Mouse (Mus musculus) frontal cortex, postnatal 25 days (tissue): ENCODE data around the gene Rnf145.
A peak's percentile ranks its signal among the peaks of the same experiment; 100 is the strongest.

Source experiments
- DNase-seq, 2 experiments: peaks; one replicate each; pipeline ENCODE4 v3.0.0; 2022; ENCODE audit warnings: low spot score in 2 of 2

Gene Rnf145

GRCm38 (mm10) chr11:44509906-44510305 is 8.9 kb upstream of the Rnf145 start:
- DNase-seq, result no peak

- DNase-seq, result no peak
Measured at GRCm38 (mm10) chr11:44510371-44510770, 8.4 kb upstream of the Rnf145 start.

GRCm38 (mm10) chr11:44512044-44513025 is 6.4 kb upstream of the Rnf145 start:
- DNase-seq, result no peak

GRCm38 (mm10) chr11:44513026-44513422 is 5.7 kb upstream of the Rnf145 start:
- DNase-seq, result no peak

GRCm38 (mm10) chr11:44514666-44515065 is 4.1 kb upstream of the Rnf145 start:
- no peak for DNase-seq

GRCm38 (mm10) chr11:44516362-44516761 is 2.4 kb upstream of the Rnf145 start:
- DNase-seq, result no peak

GRCm38 (mm10) chr11:44517561-44518280 is 1.0 kb upstream of the Rnf145 start:
- no peak for DNase-seq

GRCm38 (mm10) chr11:44519096-44519949 is 559 bp downstream of the Rnf145 start:
- no peak for DNase-seq

GRCm38 (mm10) chr11:44519950-44520761 is 1.4 kb downstream of the Rnf145 start:
- DNase-seq, result peak; percentile 32 to 37

GRCm38 (mm10) chr11:44522594-44522993 is 3.8 kb downstream of the Rnf145 start:
- no peak for DNase-seq

GRCm38 (mm10) chr11:44525765-44526164 is 7.0 kb downstream of the Rnf145 start:
- no peak for DNase-seq

GRCm38 (mm10) chr11:44526654-44527263 is 8.0 kb downstream of the Rnf145 start:
- no peak for DNase-seq

GRCm38 (mm10) chr11:44528560-44529199 is 9.9 kb downstream of the Rnf145 start:
- no peak for DNase-seq

- no peak for DNase-seq
Measured at GRCm38 (mm10) chr11:44529200-44529599, 10.4 kb downstream of the Rnf145 start.

- no peak for DNase-seq
Measured at GRCm38 (mm10) chr11:44529716-44530115, 11.0 kb downstream of the Rnf145 start.

- DNase-seq, result no peak
Measured at GRCm38 (mm10) chr11:44530382-44530781, 11.6 kb downstream of the Rnf145 start.

- DNase-seq, result no peak
Measured at GRCm38 (mm10) chr11:44530867-44531266, 12.1 kb downstream of the Rnf145 start.

- no peak for DNase-seq
Measured at GRCm38 (mm10) chr11:44531617-44532016, 12.9 kb downstream of the Rnf145 start.

GRCm38 (mm10) chr11:44532846-44533781 is 14.3 kb downstream of the Rnf145 start:
- DNase-seq, result no peak
